Mouse (Mus musculus) testis, adult 2 months (tissue): ENCODE results near the gene Abhd18.

Source experiments
- CTCF ChIP-seq: fragments of 200-500 bp; IDR thresholded peaks from 2 replicates; pipeline ENCODE4 v1.5.1; 2012; ENCODE audit warnings: low read depth, mild to moderate bottlenecking, inconsistent platforms, low read length, moderate library complexity; ENCODE audit not compliant: control insufficient read depth, insufficient read depth, insufficient replicate concordance
- POLR2A ChIP-seq: fragments of 200-500 bp; IDR thresholded peaks from 2 replicates; pipeline ENCODE4 v1.6.1; 2012; ENCODE audit warnings: low read depth, mild to moderate bottlenecking, inconsistent platforms, low read length, moderate library complexity; ENCODE audit not compliant: control insufficient read depth

DNA sequence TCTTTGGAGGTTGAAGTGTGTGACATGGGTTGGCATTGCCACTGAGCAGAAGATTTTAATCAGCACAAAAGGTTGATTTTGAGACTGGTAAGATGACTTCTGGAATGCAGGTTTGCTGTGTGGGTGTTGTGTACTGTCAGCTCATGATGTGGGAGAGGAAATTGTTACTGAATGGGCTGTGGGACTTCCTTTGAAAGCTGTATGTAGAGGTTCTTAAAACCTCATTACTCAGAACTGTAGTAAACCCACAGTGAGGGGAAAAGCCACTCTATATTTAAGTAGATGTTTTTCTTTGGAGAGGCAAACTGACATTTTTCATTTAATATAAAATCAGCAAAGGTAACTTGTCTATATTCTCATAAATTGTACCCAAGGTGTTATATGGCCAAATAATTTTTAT is 134.0 kb downstream of the Abhd18 start:
- TF ChIP-seq POLR2A (no peak), CTCF (no peak)
